Mouse (Mus musculus) monocyte, adult 5-6 weeks (primary cell): ENCODE data around the gene Tiprl. TPM values are rescaled to one million over a fixed set of nuclear protein-coding genes. Genes with fewer than 3 reads are reported as not detected.

Experiments used
- ATAC-seq: fragments of 153-309, 156-312 bp; replicated peaks from 2 replicates; pipeline ENCODE4 v1.8.0; 2017; ENCODE audit warnings: mild to moderate bottlenecking; ENCODE audit not compliant: low TSS enrichment, insufficient number of reproducible peaks, severe bottlenecking, poor library complexity, low FRiP score
- total RNA-seq: library from RNA; stranded (forward); fragments of 200-1000, 200-491, 200-594 nt; gene quantifications from 3 replicates; pipeline ENCODE4 v1.2.3, GENCODE M21; 2017

Tiprl gene
- total RNA-seq, 1 experiment from 2014 or later = 51.3 TPM

DNA sequence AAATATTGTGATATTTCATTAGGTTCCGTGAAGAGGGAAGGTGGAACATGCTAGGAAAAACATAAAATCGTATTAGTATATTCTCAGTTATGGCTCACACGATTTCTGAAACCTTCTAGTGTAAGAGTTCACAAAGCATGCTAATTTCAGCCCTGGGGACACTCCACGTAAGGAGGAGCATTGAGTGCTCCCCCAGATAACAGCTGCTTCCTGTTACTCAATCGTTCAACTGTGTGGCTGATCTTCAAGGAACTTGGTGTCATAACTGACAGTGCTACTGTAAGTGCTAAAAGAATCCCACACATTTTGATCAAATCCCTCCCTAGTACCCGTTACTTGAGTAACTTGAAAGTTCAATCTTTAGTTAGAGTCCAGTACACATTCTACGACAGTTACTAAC is 21.0 kb downstream of the Tiprl start:
- ATAC-seq = no peak

GRCm38 (mm10) chr1:165205591-165205990 is 31.2 kb downstream of the Tiprl start:
- ATAC-seq = no peak

- ATAC-seq = no peak
These were observed 33.2 kb downstream of the Tiprl start for GRCm38 (mm10) chr1:165203488-165204035.

GRCm38 (mm10) chr1:165201445-165202012 is 35.3 kb downstream of the Tiprl start:
- ATAC-seq = no peak

- ATAC-seq = no peak
These were observed 36.0 kb downstream of the Tiprl start for GRCm38 (mm10) chr1:165200748-165201147.

- no peak for ATAC-seq
These were observed 37.2 kb downstream of the Tiprl start for GRCm38 (mm10) chr1:165199639-165200038.

GRCm38 (mm10) chr1:165198951-165199350 is 37.8 kb downstream of the Tiprl start:
- no peak for ATAC-seq

DNA sequence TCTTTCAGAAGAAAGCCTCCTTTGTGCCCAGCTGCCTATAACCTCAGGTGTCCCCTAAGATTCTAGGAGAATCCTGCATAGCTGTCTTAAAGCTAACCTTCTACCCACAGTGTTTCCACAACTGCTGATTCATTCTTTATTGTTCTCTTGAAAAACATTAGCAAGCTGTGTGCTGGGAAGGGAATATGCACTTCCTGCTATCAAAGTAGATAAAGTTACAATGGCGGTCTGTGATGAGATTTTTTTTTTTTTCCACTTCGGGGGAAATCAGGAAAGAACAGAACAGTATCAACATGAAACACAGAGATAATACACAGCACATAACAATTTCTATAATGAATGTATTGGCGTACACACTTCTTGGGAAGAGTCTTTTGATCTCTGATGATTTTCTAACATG is 38.9 kb downstream of the Tiprl start:
- ATAC-seq = no peak

DNA sequence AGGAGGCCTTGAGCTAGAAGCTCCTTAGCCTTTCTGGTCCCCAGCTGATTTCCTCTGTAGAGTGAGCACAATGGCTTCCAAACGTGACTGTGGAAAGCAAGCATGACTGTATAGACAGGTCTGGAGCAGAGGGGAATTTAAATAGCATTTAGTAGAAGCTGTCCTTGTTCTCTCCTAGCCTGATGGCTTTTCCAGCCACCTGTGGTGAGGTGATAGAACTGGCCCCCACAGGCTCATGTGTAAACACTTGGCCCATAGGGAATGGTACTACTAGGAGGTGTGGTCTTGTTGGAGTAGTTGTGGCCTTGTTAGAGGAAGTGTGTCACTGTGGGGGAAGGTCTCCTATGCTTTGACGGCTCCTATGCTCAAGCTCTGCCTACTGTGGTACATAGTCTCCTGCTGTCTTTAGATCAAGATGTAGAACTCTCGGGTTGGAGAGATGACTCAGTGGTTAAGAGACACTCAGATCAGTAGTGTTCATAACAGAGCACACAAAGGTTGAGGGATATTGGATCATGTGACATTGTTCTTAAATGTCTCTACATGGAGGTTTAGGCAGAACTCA is 41.3 kb downstream of the Tiprl start:
- ATAC-seq = no peak

DNA sequence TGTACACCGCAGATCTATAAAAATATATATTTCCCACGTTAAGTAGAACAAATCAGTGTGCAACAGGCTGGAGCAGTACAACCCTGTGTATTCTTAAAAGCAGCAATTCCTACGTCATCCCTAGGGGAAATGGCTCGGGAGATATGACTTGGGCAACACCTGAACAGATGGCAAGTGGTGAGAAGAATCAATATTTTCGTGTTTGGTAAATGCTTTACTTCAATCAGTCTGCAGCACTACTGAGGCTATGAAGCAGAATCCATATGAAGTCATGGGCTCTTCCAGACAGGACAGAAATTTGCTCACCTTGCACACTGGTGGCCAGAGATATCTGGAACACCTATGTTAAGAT is 42.2 kb downstream of the Tiprl start:
- ATAC-seq = no peak

DNA sequence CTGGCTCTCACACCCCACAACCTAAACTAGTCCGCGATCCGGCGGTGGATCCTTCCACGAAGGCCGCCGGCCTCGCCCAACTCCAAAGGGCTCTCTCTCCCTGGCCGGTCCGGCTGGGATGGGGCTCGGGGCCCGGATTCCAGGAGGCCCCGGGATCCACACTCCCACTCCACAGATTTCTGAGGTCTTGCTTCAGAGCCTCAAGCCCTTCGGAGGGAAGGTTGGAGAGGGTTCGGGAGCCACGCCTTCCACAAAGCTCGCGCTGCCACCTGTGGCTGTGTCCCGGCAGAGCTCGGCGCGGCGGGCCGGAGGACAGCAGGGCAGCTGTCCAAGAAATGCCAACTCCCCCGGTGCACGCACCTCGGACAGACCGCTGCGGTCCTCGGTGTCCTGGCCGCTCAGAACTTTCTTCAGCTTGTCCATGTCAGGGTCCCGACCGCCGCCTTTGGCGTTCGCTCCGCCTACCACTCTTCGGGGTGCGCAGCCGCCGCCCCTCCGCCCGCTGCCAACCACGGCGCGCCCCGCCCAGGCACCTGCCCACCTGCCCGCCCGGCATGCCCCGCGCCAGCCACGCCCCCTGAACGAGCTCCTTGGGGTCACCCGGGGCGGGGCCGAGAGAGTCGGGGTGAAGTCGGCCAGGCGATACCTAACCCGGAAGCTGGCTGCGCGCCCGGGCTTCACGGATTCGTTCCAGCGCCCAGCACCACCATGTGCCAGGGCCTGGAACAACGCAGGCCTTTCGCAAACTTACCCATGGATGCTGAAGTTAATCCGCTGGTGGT is 42.7 kb downstream of the Tiprl start, which contains the start of gene Sft2d2:
Gene Sft2d2, minus strand, starts transcription at position 559 of the 782 bp plus-strand sequence.
- peak; percentile 75 for ATAC-seq

GRCm38 (mm10) chr1:165193426-165193825 is 43.4 kb downstream of the Tiprl start:
- no peak for ATAC-seq

DNA sequence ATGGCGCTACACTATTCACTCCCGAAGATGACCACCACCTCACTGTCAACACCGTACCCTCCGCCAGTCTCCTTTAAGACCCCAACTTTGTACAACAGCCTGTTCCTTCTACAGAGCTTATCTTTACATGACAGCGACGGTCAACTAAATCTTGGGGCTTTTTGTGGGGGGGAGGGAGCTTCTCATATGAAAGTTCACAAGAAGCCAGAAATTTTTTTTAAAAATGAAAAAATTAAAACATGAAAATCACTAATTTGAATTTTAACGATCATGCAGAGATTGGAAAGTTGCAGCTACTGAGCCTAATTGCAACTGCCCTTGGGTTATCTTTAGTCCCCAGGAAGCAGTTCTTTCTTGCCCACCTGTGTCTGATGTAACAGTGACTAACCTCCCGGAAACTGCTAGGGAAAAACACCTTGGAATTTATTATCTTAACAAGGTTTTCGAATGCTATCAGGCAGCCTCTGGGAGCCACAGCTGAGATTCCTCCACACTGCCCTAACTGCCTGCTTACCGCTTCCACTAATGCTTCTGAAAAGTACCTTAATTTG is 44.0 kb downstream of the Tiprl start:
- no peak for ATAC-seq

DNA sequence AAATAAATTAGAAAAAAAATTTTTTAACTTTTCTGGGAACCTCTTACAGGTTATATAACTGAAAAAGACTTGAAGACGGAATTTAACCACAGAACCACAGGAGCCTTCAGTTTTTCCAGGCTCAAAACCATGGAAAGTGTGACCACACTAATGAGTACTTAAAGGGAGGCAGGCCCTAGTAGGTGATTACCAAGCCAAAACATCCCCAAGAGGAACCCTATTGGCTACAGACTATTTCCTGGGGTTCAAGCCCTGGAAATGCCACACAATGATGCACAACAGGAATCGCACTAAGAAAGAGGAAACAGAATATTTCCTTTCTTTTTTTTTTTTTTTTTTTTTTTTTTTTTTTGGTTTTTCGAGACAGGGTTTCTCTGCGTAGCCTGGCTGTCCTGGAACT is 44.7 kb downstream of the Tiprl start:
- no peak for ATAC-seq

DNA sequence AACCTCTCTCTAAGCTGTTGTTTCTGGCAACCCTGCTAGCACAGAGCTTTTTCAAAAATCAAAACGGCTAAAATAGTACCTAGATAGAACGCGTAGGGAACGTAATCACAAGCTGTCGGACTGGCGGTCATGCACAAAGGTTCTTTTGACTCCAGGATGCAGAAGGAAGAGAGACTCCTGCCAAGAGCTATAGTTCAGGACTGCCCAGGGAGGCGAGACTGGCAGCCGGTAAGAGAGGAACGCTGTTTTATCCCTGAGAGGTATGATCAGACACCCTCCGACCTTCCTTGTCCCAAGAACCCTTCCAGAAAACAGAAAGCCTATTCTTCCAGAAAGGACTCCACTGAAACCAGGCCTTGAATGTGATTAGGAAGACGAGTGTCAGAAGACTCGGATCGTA is 45.2 kb downstream of the Tiprl start:
- no peak for ATAC-seq

DNA sequence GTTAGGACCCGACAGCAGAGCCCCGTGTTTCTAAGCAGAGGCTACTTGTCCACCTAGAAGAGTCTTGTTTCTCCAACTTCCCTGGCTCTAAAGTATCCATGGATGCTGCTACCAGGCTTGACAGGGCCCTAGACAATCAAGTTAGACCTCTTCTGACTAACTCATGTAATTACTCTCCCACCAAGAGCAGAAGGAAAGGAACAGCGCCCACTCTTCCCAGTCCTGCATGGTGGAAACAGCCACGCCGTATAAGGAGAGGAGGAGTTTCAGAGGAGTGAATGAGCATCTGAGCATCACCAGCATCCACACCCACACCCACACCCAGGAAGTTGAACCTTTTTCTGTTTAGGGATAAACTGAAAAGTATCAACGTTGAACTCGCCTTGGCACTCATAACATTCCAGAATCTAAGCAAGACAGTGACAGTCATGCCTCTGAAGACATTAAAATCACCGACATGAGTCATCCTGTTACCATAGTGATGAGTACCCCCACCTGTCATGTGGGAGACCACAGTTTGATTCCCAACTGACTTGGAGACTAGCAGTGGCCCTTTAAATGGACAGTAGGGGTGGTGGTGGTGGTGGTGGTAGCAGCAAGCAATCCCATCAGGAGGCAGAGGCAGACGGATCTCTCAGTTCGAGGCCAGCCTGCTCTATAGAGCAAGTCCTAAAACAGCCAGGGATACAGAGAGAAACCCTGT is 46.1 kb downstream of the Tiprl start:
- ATAC-seq = no peak

- no peak for ATAC-seq
These were observed 46.7 kb downstream of the Tiprl start for GRCm38 (mm10) chr1:165190068-165190467.

- ATAC-seq = peak; percentile 51
These were observed 47.8 kb downstream of the Tiprl start for GRCm38 (mm10) chr1:165188806-165189580.
